Mouse (Mus musculus) ES-E14 (cell line): ENCODE data around the gene Fasn. TPM values are rescaled to one million over a fixed set of nuclear protein-coding genes. Genes with fewer than 3 reads are reported as not detected.

Source experiments
- DNase-seq: peaks from one replicate; pipeline ENCODE4 v3.0.0-alpha.2; 2013; ENCODE audit warnings: low read depth, low spot score
- H3K27ac ChIP-seq: 2 replicates; pipeline ENCODE4 v1.5.1; 2012; ENCODE audit warnings: low read depth, mild to moderate bottlenecking, low read length, moderate library complexity, mixed read lengths; ENCODE audit not compliant: poor library complexity, insufficient read depth, severe bottlenecking
- H3K36me3 ChIP-seq: 2 replicates; pipeline ENCODE4 v1.6.1; 2012; ENCODE audit warnings: mild to moderate bottlenecking, low read length, moderate library complexity, mixed read lengths; ENCODE audit not compliant: control insufficient read depth, poor library complexity, insufficient read depth, severe bottlenecking
- H3K4me1 ChIP-seq, 2 experiments: fragments of 150-350 bp in 1 of 2; sonication (generic) in 1 of 2; 2 replicates each; pipeline ENCODE4 v1.6.1; 2012; ENCODE audit warnings: low read length in 2 of 2, mild to moderate bottlenecking in 1 of 2, mixed read lengths in 1 of 2; ENCODE audit not compliant: control insufficient read depth in 2 of 2, insufficient read depth in 2 of 2, poor library complexity in 1 of 2
- H3K4me3 ChIP-seq, 2 experiments: fragments of 150-350 bp in 1 of 2; sonication (generic) in 1 of 2; 2 replicates each; pipeline ENCODE4 v1.5.1; 2012; ENCODE audit warnings: low read length in 2 of 2, low read depth in 1 of 2, mild to moderate bottlenecking in 1 of 2, mixed read lengths in 1 of 2; ENCODE audit not compliant: insufficient read depth in 1 of 2, poor library complexity in 1 of 2, severe bottlenecking in 1 of 2
- H3K9ac ChIP-seq: 2 replicates; pipeline ENCODE4 v1.6.1; 2012; ENCODE audit warnings: low read depth, mild to moderate bottlenecking, low read length, mixed read lengths; ENCODE audit not compliant: poor library complexity, insufficient read depth, severe bottlenecking
- H3K9me3 ChIP-seq: fragments of 150-350 bp; sonication (generic); 2 replicates; pipeline ENCODE4 v1.6.1; 2012; ENCODE audit warnings: low read depth, mild to moderate bottlenecking, low read length; ENCODE audit not compliant: control insufficient read depth, insufficient read depth
- CHD2 ChIP-seq: IDR thresholded peaks from 2 replicates; pipeline ENCODE4 v1.6.1; 2014; ENCODE audit warnings: mild to moderate bottlenecking, low read depth, low read length, inconsistent platforms
- HCFC1 ChIP-seq: IDR thresholded peaks from 2 replicates; pipeline ENCODE4 v1.6.1; 2012; ENCODE audit warnings: low read length, inconsistent platforms, borderline replicate concordance; ENCODE audit not compliant: insufficient read depth
- MAFK ChIP-seq: IDR thresholded peaks from 2 replicates; pipeline ENCODE4 v1.6.1; 2014; ENCODE audit warnings: mild to moderate bottlenecking, low read depth, low read length, inconsistent platforms; ENCODE audit not compliant: insufficient read depth
- ZC3H11A ChIP-seq: IDR thresholded peaks from 2 replicates; pipeline ENCODE4 v1.6.1; 2012; ENCODE audit warnings: low read depth, mild to moderate bottlenecking, inconsistent platforms, low read length, borderline replicate concordance
- ZNF384 ChIP-seq: IDR thresholded peaks from 2 replicates; pipeline ENCODE4 v1.6.1; 2012; ENCODE audit warnings: low read depth, low read length, inconsistent platforms
- in situ Hi-C, 2 experiments: fragments of 600-800 bp; cut with MboI; formaldehyde crosslinking; loops; one replicate each; pipeline ENCODE4 v1.15.1; 2025; ENCODE audit warnings: low sequenced_read_pairs in 2 of 2, inconsistent platforms in 1 of 2; ENCODE audit not compliant: unreplicated experiment in 2 of 2
- total RNA-seq: library from RNA; depleted of rRNA; stranded (reverse); fragments of 300-350 nt; gene quantifications from 2 replicates; pipeline ENCODE4 v1.2.3, GENCODE M21; 2012

Fasn gene
- total RNA-seq, 1 experiment = 210 TPM

GRCm38 (mm10) chr11:120779876-120780275 is 44.5 kb downstream of the Fasn start:
- peaks cover 16 to 34% of the 10 kb centered on the region in 2 experiments for H3K4me1 ChIP-seq
- in situ Hi-C loops = loop anchor here in 1 of 2 experiments (5.0 kb wide), 1 partner anchor 53 kb away; the partner anchor contains the start of gene Dcxr
- no peak overlapping the region for H3K27ac ChIP-seq

DNA sequence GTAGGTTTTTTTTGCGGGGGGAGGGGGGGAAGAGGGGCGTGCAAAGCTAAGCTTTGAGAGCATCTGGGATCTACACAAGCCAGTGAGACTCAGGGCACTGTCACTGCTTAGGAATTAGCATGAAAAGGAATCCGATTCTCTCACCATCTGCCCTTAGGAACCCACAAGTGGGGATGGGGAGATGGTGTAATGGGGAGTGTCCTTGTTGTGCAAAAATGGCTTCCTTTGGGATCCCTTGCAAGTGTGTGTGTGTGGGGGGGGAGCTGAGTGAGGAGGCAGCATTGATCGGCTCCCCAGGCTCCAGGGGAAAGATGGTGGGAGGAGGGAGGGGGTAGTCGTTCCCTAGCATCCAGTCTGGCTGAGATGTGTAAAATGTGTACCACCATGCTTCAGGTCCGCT is 47.2 kb downstream of the Fasn start:
- Histone ChIP-seq H3K4me1 (peaks cover 13 to 26% of the 10 kb centered on the region in 2 experiments), H3K27ac (no peak overlapping the region), H3K36me3 (0 out of 2 replicates have a peak, but pooled peaks cover 4% of the 10 kb centered on the region), H3K9me3 (no peaks in the 10 kb centered on the region), H3K4me3 (no peak overlapping the region), H3K9ac (no peak overlapping the region)
- in situ Hi-C loops = loop anchor here in 1 of 2 experiments (5.0 kb wide), 1 partner anchor 50 kb away; the partner anchor contains the start of gene Dcxr
- TF ChIP-seq CHD2 = no peak
- TF ChIP-seq ZNF384 = no peak
- no peak for TF ChIP-seq ZC3H11A
- no peak for TF ChIP-seq MAFK
- TF ChIP-seq HCFC1 = no peak
- DNase-seq = no peak

More at GRCm38 (mm10) chr11:120779876-120780275, 44.5 kb downstream of the Fasn start:
- Histone ChIP-seq H3K36me3 (0 out of 2 replicates have a peak, but pooled peaks cover 5% of the 10 kb centered on the region), H3K9me3 (no peaks in the 10 kb centered on the region), H3K4me3 (no peak overlapping the region), H3K9ac (no peak overlapping the region)
- TF ChIP-seq HCFC1 = no peak
- no peak for TF ChIP-seq MAFK
- TF ChIP-seq ZNF384 = no peak
- TF ChIP-seq ZC3H11A = no peak
- no peak for TF ChIP-seq CHD2
- no peak for DNase-seq

GRCm38 (mm10) chr11:120775774-120776469 is 48.4 kb downstream of the Fasn start:
- no peaks in the 10 kb centered on the region for H3K9me3 ChIP-seq
- in situ Hi-C loops = loop anchor here in 1 of 2 experiments (5.0 kb wide), 1 partner anchor 49 kb away; the partner anchor contains the start of gene Dcxr
- H3K9ac ChIP-seq = no peak overlapping the region
- DNase-seq = peak; percentile 93
- H3K4me1 ChIP-seq = peaks cover 13 to 26% of the 10 kb centered on the region in 2 experiments
- no peak overlapping the region for H3K4me3 ChIP-seq
- no peaks in the 10 kb centered on the region for H3K36me3 ChIP-seq
- TF ChIP-seq ZC3H11A (peak; percentile 93), MAFK (no peak), HCFC1 (peak; percentile 41; the same call in 1 of the 2 replicates), CHD2 (no peak), ZNF384 (no peak)
- H3K27ac ChIP-seq = no peak overlapping the region

GRCm38 (mm10) chr11:120773463-120774190 is 50.7 kb downstream of the Fasn start:
- Histone ChIP-seq H3K27ac (no peak overlapping the region), H3K36me3 (no peaks in the 10 kb centered on the region), H3K4me3 (no peak overlapping the region), H3K9ac (no peak overlapping the region), H3K4me1 (peaks cover 0 to 12% of the 10 kb centered on the region in 2 experiments; a peak in 2 of 4 replicates), H3K9me3 (no peaks in the 10 kb centered on the region)
- DNase-seq = no peak
- in situ Hi-C loops = no loop called here
- no peak for TF ChIP-seq CHD2
- no peak for TF ChIP-seq ZNF384
- TF ChIP-seq ZC3H11A = no peak
- TF ChIP-seq MAFK = no peak
- no peak for TF ChIP-seq HCFC1
